Mouse (Mus musculus) intestine, embryonic 16.5 days (tissue): ENCODE results near the gene Rpl34. TPM values are rescaled to one million over a fixed set of nuclear protein-coding genes. Genes with fewer than 3 reads are reported as not detected.

Source experiments
- ATAC-seq: fragments of 200-750 bp; cut with Nextera tagmentation; 2 replicates; pipeline ENCODE4 v1.8.0; 2017; ENCODE audit warnings: moderate TSS enrichment, moderate library complexity
- H3K27ac ChIP-seq: fragments of 300-500 bp; sonication (generic); 2 replicates; pipeline ENCODE4 v1.5.1; 2014; ENCODE audit warnings: mild to moderate bottlenecking, low read length
- H3K27me3 ChIP-seq: fragments of 300-500 bp; sonication (generic); replicated peaks from 2 replicates; pipeline ENCODE4 v1.6.1; 2014; ENCODE audit warnings: low read length, control low read depth, mixed read lengths; ENCODE audit not compliant: control insufficient read depth, insufficient read depth
- H3K36me3 ChIP-seq: fragments of 300-500 bp; sonication (generic); 2 replicates; pipeline ENCODE4 v1.6.1; 2014; ENCODE audit warnings: low read length, control low read depth; ENCODE audit not compliant: control insufficient read depth, insufficient read depth
- H3K4me1 ChIP-seq: fragments of 300-500 bp; sonication (generic); 2 replicates; pipeline ENCODE4 v1.6.1; 2014; ENCODE audit warnings: low read length, control low read depth, mixed read lengths; ENCODE audit not compliant: control insufficient read depth, insufficient read depth
- H3K4me2 ChIP-seq: fragments of 300-500 bp; sonication (generic); 2 replicates; pipeline ENCODE4 v1.6.1; 2014; ENCODE audit warnings: low read depth, low read length, control low read depth
- H3K4me3 ChIP-seq: fragments of 300-500 bp; sonication (generic); 2 replicates; pipeline ENCODE4 v1.5.1; 2014; ENCODE audit warnings: mild to moderate bottlenecking, low read length
- H3K9ac ChIP-seq: fragments of 300-500 bp; sonication (generic); 2 replicates; pipeline ENCODE4 v1.6.1; 2014; ENCODE audit warnings: low read depth, low read length
- H3K9me3 ChIP-seq: fragments of 300-500 bp; sonication (generic); 2 replicates; pipeline ENCODE4 v1.6.1; 2016; ENCODE audit warnings: low read length, control low read depth; ENCODE audit not compliant: control insufficient read depth
- WGBS: fragments of 180-500 bp; shearing (Covaris S2); extraction: QIAGEN DNeasy Blood & Tissue Kit; methylation state at CpG from one replicate; pipeline ENCODE4 v1.1.7; 2014; 5-methylcytosine and 5-hydroxymethylcytosine counted together
- polyA plus RNA-seq: library from polyadenylated mRNA; unstranded; fragments of >200 nt; fragmentation: Nextera tagmentation; extraction: Ambion mirVana; gene quantifications from 2 replicates; pipeline ENCODE4 v1.2.1, GENCODE M21; 2015

Rpl34 gene
- polyA plus RNA-seq, 1 experiment from 2014 or later: 810 TPM

- Histone ChIP-seq H3K9me3 (no peaks in the 10 kb centered on the region), H3K27me3 (no peaks in the 10 kb centered on the region), H3K36me3 (no peaks in the 10 kb centered on the region), H3K4me2 (no peak overlapping the region), H3K4me1 (no peaks in the 10 kb centered on the region), H3K27ac (no peak overlapping the region), H3K9ac (no peak overlapping the region), H3K4me3 (no peak overlapping the region)
- ATAC-seq: no peak
- 89% methylated on average over 7 of the region's 7 CpGs for WGBS
Observed at GRCm38 (mm10) chr3:130716555-130716954, 13.6 kb downstream of the Rpl34 start.

- Histone ChIP-seq H3K4me1 (no peaks in the 10 kb centered on the region), H3K27me3 (no peaks in the 10 kb centered on the region), H3K4me3 (peak overlapping the region; percentile 39), H3K27ac (no peak overlapping the region), H3K4me2 (peak overlapping the region; percentile 49), H3K9ac (peak overlapping the region; percentile 37; the same call in 1 of the 2 replicates), H3K36me3 (no peaks in the 10 kb centered on the region), H3K9me3 (no peaks in the 10 kb centered on the region)
- 11% methylated on average over 22 of the region's 22 CpGs for WGBS
- peak; percentile 36; the same call in 1 of the 2 replicates for ATAC-seq
Observed at GRCm38 (mm10) chr3:130714775-130715568, 15.2 kb downstream of the Rpl34 start.

- WGBS: 42% methylated on average over 6 of the region's 6 CpGs
- Histone ChIP-seq H3K9me3 (no peaks in the 10 kb centered on the region), H3K27ac (no peak overlapping the region), H3K36me3 (no peaks in the 10 kb centered on the region), H3K4me2 (no peak overlapping the region), H3K9ac (no peak overlapping the region), H3K4me1 (peaks cover 2% of the 10 kb centered on the region), H3K4me3 (no peak overlapping the region), H3K27me3 (no peaks in the 10 kb centered on the region)
- no peak for ATAC-seq
Observed at GRCm38 (mm10) chr3:130712891-130713290, 17.3 kb downstream of the Rpl34 start.

- 49% methylated on average over 7 of the region's 7 CpGs for WGBS
- Histone ChIP-seq H3K4me1 (peaks cover 8% of the 10 kb centered on the region), H3K27me3 (no peaks in the 10 kb centered on the region), H3K9me3 (no peaks in the 10 kb centered on the region), H3K4me3 (peak overlapping the region; percentile 35), H3K4me2 (peak overlapping the region; percentile 54), H3K36me3 (no peaks in the 10 kb centered on the region), H3K27ac (no peak overlapping the region), H3K9ac (no peak overlapping the region)
- no peak for ATAC-seq
Observed at GRCm38 (mm10) chr3:130710103-130710502, 20.1 kb downstream of the Rpl34 start.

- no peaks in the 10 kb centered on the region for H3K9me3 ChIP-seq
- WGBS: under 1% methylated on average over 45 of the region's 45 CpGs
- peak; percentile 97 for ATAC-seq
- H3K4me1 ChIP-seq: peaks cover 8% of the 10 kb centered on the region
- peak within 1 kb of the TSS; percentile 56 for H3K4me2 ChIP-seq
- H3K36me3 ChIP-seq: peaks cover under 1% of the 10 kb centered on the region; the same call in 1 of the 2 replicates
- H3K27me3 ChIP-seq: no peaks in the 10 kb centered on the region
- peak within 1 kb of the TSS; percentile 92 for H3K4me3 ChIP-seq
- peak within 1 kb of the TSS; percentile 87 for H3K27ac ChIP-seq
- H3K9ac ChIP-seq: peak within 1 kb of the TSS; percentile 92
Observed at GRCm38 (mm10) chr3:130708967-130709924, 21.0 kb downstream of the Rpl34 start, which contains the start of gene Ostc. Gene Ostc, minus strand, starts transcription at chr3:130709444.

- Histone ChIP-seq H3K27me3 (no peaks in the 10 kb centered on the region), H3K4me1 (peaks cover 8% of the 10 kb centered on the region), H3K9me3 (no peaks in the 10 kb centered on the region), H3K4me2 (peak overlapping the region; percentile 56), H3K27ac (peak overlapping the region; percentile 87), H3K4me3 (peak overlapping the region; percentile 92), H3K36me3 (peaks cover 3% of the 10 kb centered on the region; the same call in 1 of the 2 replicates), H3K9ac (peak overlapping the region; percentile 92)
- 0% methylated on average over 5 of the region's 5 CpGs for WGBS
- peak; percentile 37 for ATAC-seq
Observed at GRCm38 (mm10) chr3:130708529-130708928, 21.7 kb downstream of the Rpl34 start.

GRCm38 (mm10) chr3:130702289-130702688 lies 27.9 kb downstream of the Rpl34 start:
- no peak overlapping the region for H3K9ac ChIP-seq
- peaks cover 16% of the 10 kb centered on the region for H3K36me3 ChIP-seq
- 76% methylated on average over 6 of the region's 6 CpGs for WGBS
- no peak overlapping the region for H3K4me2 ChIP-seq
- no peaks in the 10 kb centered on the region for H3K27me3 ChIP-seq
- H3K27ac ChIP-seq: no peak overlapping the region
- no peaks in the 10 kb centered on the region for H3K9me3 ChIP-seq
- no peak overlapping the region for H3K4me3 ChIP-seq
- no peaks in the 10 kb centered on the region for H3K4me1 ChIP-seq
- no peak for ATAC-seq

GRCm38 (mm10) chr3:130697622-130698021 lies 32.6 kb downstream of the Rpl34 start:
- Histone ChIP-seq H3K36me3 (peaks cover 21% of the 10 kb centered on the region), H3K9me3 (no peaks in the 10 kb centered on the region), H3K9ac (no peak overlapping the region), H3K4me1 (no peaks in the 10 kb centered on the region), H3K27me3 (no peaks in the 10 kb centered on the region), H3K4me2 (no peak overlapping the region), H3K27ac (no peak overlapping the region), H3K4me3 (no peak overlapping the region)
- WGBS: 74% methylated on average over 4 of the region's 4 CpGs
- no peak for ATAC-seq

GRCm38 (mm10) chr3:130694705-130695104 lies 35.5 kb downstream of the Rpl34 start:
- no peak overlapping the region for H3K4me3 ChIP-seq
- WGBS: 94% methylated on average over 7 of the region's 7 CpGs
- H3K27me3 ChIP-seq: no peaks in the 10 kb centered on the region
- no peaks in the 10 kb centered on the region for H3K9me3 ChIP-seq
- no peak for ATAC-seq
- peaks cover 7% of the 10 kb centered on the region for H3K4me1 ChIP-seq
- no peak overlapping the region for H3K4me2 ChIP-seq
- H3K9ac ChIP-seq: no peak overlapping the region
- peaks cover 12% of the 10 kb centered on the region for H3K36me3 ChIP-seq
- no peak overlapping the region for H3K27ac ChIP-seq
